Mouse (Mus musculus) lung, postnatal 0 days (tissue): Measurements from ENCODE around the gene Aprt. TPM values are rescaled to one million over a fixed set of nuclear protein-coding genes. Genes with fewer than 3 reads are reported as not detected.

Source experiments
- ATAC-seq: fragments of 200-750 bp; cut with Nextera tagmentation; 2 replicates; pipeline ENCODE4 v1.8.0; 2017; ENCODE audit warnings: moderate library complexity
- DNase-seq: peaks from one replicate; pipeline ENCODE4 v3.0.0-alpha.2; 2016; ENCODE audit warnings: low spot score
- H3K27ac ChIP-seq: fragments of 300-500 bp; sonication (generic); 2 replicates; pipeline ENCODE4 v1.5.1; 2014; ENCODE audit warnings: antibody characterized with exemption, mild to moderate bottlenecking, low read length, mixed read lengths
- H3K27me3 ChIP-seq: fragments of 300-500 bp; sonication (generic); replicated peaks from 2 replicates; pipeline ENCODE4 v1.6.1; 2014; ENCODE audit warnings: low read length, mixed read lengths; ENCODE audit not compliant: insufficient read depth
- H3K36me3 ChIP-seq: fragments of 300-500 bp; sonication (generic); 2 replicates; pipeline ENCODE4 v1.6.1; 2014; ENCODE audit warnings: low read length, mixed read lengths; ENCODE audit not compliant: insufficient read depth
- H3K4me1 ChIP-seq: fragments of 300-500 bp; sonication (generic); 2 replicates; pipeline ENCODE4 v1.6.1; 2014; ENCODE audit warnings: antibody characterized with exemption, low read depth, low read length, mixed read lengths; ENCODE audit not compliant: insufficient read depth
- H3K4me2 ChIP-seq: fragments of 300-500 bp; sonication (generic); replicated peaks from 2 replicates; pipeline ENCODE4 v1.6.1; 2014; ENCODE audit warnings: low read depth, mild to moderate bottlenecking, low read length, moderate library complexity, mixed read lengths
- H3K4me3 ChIP-seq: fragments of 300-500 bp; sonication (generic); 2 replicates; pipeline ENCODE4 v1.5.1; 2014; ENCODE audit warnings: low read depth, low read length
- H3K9ac ChIP-seq: fragments of 300-500 bp; sonication (generic); replicated peaks from 2 replicates; pipeline ENCODE4 v1.6.1; 2014; ENCODE audit warnings: low read depth, mild to moderate bottlenecking
- H3K9me3 ChIP-seq: fragments of 300-500 bp; sonication (generic); 2 replicates; pipeline ENCODE4 v1.6.1; 2016; ENCODE audit warnings: low read length, mixed read lengths
- CTCF ChIP-seq: IDR thresholded peaks from 2 replicates; pipeline ENCODE4 v1.5.1; 2016; ENCODE audit warnings: antibody characterized with exemption, mild to moderate bottlenecking
- EP300 ChIP-seq: IDR thresholded peaks from 2 replicates; pipeline ENCODE4 v1.6.1; 2016; ENCODE audit warnings: antibody characterized with exemption, mild to moderate bottlenecking, control low read depth
- WGBS: fragments of 180-500 bp; shearing (Covaris S2); extraction: QIAGEN DNeasy Blood & Tissue Kit; methylation state at CpG from one replicate; pipeline ENCODE4 v1.1.7; 2014; 5-methylcytosine and 5-hydroxymethylcytosine counted together
- polyA plus RNA-seq: library from polyadenylated mRNA; unstranded; fragments of >200 nt; fragmentation: Nextera tagmentation; extraction: Ambion mirVana; gene quantifications from 2 replicates; pipeline ENCODE4 v1.2.1, GENCODE M21; 2015

Gene Aprt
- polyA plus RNA-seq, 1 experiment from 2014 or later, result 206 TPM

DNA sequence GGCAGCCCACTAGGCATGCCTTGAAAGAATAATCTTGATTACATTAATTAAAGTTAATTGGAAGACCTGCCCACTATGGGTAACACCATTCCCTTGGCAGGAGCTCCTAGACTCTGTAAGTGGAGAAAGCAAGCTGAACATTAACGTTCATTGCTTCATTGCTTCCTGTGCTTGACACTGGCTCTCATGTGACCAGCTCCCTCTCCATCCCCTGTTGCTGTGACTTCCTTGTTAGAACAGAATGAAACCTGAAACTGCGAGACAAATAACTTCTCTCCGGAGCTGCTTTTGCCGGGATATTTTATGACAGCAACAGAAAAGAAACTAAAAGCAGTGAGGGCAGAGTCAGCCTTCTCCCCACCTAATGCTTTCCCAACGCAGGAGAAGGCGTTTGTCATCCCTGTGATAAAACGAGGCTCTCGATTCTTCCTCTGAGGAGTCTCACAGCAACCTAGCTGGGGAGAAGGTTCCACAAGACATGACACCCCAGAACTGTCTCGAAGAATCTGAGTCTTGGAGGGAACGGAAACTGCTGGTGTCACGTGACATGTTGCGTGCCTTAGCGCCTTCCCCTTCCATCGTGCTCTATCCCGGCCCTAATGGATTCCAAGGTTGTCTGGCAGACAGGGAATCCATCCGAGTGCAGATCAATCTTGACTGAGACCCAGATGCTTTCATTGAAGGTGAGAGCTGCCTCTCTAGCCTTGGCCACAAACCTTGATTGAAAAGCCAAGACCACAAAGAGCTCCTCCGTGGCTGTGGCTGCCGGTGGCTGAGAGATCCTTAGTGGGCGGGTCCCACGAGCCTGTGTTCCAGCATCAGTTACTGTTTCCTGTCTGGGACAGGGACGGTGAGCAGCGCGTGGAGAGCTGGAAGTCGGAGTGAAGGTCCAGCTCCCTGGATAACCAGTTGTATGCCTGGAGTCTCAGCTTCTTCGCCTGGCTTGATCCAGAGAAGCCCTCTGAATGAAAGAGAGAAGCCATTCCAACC, 12.1 kb downstream of the Aprt start:
- DNase-seq (peak; percentile 57), ATAC-seq (no peak)
- 70% methylated on average over 25 of the region's 25 CpGs for WGBS
- Histone ChIP-seq H3K27ac (no peak overlapping the region), H3K4me2 (no peak overlapping the region), H3K9me3 (no peaks in the 10 kb centered on the region), H3K9ac (no peak overlapping the region), H3K27me3 (no peaks in the 10 kb centered on the region), H3K4me1 (peaks cover 10% of the 10 kb centered on the region; the same call in 1 of the 2 replicates), H3K4me3 (no peak overlapping the region), H3K36me3 (no peaks in the 10 kb centered on the region)
- TF ChIP-seq EP300 (no peak), CTCF (no peak)

DNA sequence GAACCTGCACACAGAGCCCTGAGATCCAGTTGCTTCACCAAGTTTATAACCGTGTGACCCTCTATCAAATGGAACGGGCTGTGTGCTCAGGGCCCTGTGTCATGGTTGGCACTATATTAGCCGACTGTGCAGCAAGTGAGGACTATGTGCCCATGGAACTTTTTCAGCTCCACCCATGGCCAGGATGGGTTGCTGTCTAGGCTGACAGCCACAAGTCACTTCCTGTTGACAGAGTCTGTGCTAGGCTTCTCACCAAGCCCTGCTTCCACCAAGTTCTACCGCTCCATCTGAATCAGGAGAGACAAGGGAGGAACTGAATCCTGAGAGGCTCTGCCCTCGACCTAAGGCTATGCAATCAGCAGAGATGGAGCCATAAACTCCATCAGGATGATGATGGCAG, 15.5 kb downstream of the Aprt start:
- ATAC-seq, result no peak
- WGBS, result 62% methylated on average over 5 of the region's 5 CpGs

DNA sequence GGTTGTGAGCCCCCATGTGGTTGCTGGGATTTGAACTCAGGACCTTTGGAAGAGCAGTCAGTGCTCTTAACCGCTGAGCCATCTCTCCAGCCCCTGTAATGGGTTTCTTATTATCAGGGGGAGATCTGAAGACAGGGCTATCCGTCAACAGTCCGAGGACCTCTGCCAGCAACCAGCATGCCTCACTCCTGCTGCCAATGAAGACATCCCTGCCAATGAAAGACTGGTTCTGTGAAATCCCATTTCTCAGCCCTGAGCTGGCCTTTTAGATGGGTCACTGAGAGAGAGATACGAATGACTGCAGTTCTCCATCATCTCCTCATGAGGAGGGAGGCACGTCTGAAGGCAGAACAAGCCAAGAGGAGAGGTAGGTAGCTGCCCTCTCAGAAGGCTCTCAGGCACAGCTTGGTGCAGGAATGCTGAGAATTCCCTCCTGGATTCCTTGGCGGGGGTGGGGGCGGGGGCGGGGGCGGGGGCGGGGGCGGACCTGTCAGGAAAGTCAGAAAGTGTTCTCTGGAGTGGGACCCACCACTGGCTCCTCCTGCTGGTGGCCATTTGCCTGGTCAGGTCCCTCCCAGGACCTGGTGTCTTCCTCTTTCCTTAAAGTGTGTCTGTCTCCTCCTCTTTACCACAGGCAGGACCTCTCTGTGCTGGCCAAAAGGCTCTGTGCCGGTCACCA, 17.9 kb downstream of the Aprt start:
- Histone ChIP-seq H3K27me3 (no peaks in the 10 kb centered on the region), H3K9me3 (no peaks in the 10 kb centered on the region), H3K27ac (peak overlapping the region; percentile 27; the same call in 1 of the 2 replicates), H3K4me2 (no peak overlapping the region), H3K9ac (no peak overlapping the region), H3K36me3 (no peaks in the 10 kb centered on the region), H3K4me1 (peaks cover 13% of the 10 kb centered on the region), H3K4me3 (no peak overlapping the region)
- 17% methylated on average over 11 of the region's 12 CpGs for WGBS
- peak; percentile 50 for TF ChIP-seq CTCF
- no peak for TF ChIP-seq EP300
- DNase-seq (peak; percentile 76), ATAC-seq (peak; percentile 77)

More for the DNA sequence above, 15.5 kb downstream of the Aprt start:
- Histone ChIP-seq H3K4me1 (peaks cover 12% of the 10 kb centered on the region), H3K4me2 (no peak overlapping the region), H3K27ac (no peak overlapping the region), H3K36me3 (no peaks in the 10 kb centered on the region), H3K27me3 (no peaks in the 10 kb centered on the region), H3K9me3 (no peaks in the 10 kb centered on the region), H3K9ac (no peak overlapping the region), H3K4me3 (no peak overlapping the region)
- DNase-seq, result peak; percentile 16
- no peak for TF ChIP-seq CTCF
- TF ChIP-seq EP300, result no peak

DNA sequence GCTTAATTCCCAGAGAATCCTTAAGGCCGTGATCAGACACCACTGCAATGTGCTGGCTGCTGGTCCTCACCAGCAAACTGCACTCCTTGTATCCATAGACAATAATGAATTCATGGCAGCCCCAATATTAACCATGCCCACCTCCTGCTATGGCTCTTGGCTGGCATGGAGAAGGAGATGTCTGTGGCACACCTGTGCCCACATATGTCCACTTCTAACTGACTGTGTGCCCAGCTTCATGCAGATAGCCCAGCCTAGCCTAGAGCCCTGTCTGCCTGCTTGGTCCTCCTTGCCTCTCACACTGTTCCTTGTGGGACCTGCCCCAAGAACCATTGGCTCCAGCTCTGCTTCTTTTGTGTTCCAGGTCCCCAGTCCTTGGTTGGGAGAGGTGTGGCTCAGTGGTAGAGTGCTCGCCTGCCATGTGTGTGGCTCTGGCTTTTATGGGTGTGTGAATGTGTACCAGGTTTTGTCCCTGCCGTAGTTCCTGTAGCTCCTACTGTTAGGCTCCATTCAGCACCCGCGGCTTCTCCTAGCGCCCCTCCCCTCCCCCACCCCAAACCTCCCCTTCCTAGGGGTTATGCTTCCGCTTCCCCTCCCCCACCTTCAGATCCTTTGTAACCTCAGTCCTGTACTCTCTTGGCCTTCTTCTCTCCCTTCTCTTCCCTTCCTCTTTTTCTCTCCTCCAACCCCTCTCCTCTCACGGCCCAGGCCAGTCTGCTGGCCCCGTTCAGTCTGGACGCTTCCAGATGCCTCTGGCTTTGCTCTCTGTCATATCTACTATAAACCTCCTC, 19.3 kb downstream of the Aprt start:
- 0 out of 2 replicates have a peak overlapping the region, but pooled peaks have one; percentile 15 for H3K4me2 ChIP-seq
- peak; percentile 22 for DNase-seq
- no peak for ATAC-seq

DNA sequence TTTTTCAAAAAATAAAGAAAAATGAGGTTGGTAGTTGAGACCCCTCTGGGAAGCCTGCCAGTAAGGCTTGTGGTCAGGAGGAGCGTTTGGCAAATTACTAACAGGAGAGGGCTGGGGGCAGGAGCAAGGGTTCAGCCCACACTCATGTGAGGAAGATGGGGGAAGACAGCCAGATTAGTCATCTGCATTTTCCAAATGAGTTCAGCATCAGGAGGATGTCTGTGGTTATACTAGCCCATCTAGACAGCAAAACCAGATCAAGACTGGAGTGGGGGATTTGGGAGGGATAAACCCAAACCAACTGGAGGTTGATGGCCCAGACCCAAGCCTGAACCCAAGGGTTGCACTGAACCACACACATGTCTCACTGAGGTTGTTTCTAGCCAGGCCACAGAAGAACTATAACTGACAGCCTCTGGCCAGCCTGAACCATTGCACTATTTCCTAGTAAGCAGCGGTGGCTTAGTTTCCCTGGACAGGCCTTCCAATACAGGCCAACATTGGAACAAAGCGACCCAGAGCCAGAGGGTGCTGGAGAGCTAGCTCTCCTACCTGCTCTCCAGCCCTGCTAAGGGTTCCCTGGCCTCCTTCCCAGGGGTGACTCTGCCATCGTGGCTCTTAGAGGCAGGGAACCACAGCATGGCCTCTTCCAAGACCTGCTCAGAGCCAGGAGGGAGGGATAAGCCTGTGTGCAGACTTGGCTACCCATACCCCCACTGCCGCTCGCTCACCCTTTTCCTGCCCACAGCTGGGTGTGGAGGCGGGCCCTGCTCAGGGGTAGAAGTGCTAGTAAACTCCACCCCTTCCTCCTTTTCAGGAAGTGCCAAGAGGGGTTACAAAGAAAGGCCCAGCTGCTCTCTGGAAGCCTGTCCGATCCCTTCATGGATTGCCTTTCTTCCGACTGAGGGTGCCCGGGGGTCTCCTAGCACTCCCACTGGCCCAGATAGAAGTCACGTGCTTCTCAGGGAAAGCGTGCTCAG, 20.4 kb downstream of the Aprt start:
- peak; percentile 42 for TF ChIP-seq CTCF
- TF ChIP-seq EP300, result no peak
- DNase-seq (peak; percentile 94), ATAC-seq (peak; percentile 84)
- Histone ChIP-seq H3K9ac (no peak overlapping the region), H3K36me3 (no peaks in the 10 kb centered on the region), H3K27ac (peak overlapping the region; percentile 78), H3K4me2 (peak overlapping the region; percentile 15; the same call in 1 of the 2 replicates), H3K9me3 (no peaks in the 10 kb centered on the region), H3K27me3 (no peaks in the 10 kb centered on the region), H3K4me3 (no peak overlapping the region), H3K4me1 (peaks cover 13% of the 10 kb centered on the region)
- WGBS, result 29% methylated on average over 12 of the region's 12 CpGs

More for the DNA sequence above, 19.3 kb downstream of the Aprt start:
- 48% methylated on average over 10 of the region's 10 CpGs for WGBS
- H3K4me3 ChIP-seq, result no peak overlapping the region
- peak overlapping the region; percentile 78 for H3K27ac ChIP-seq
- TF ChIP-seq CTCF (no peak), EP300 (no peak)
- H3K4me1 ChIP-seq, result peaks cover 13% of the 10 kb centered on the region
- H3K9me3 ChIP-seq, result no peaks in the 10 kb centered on the region
- H3K27me3 ChIP-seq, result no peaks in the 10 kb centered on the region
- no peak overlapping the region for H3K9ac ChIP-seq
- no peaks in the 10 kb centered on the region for H3K36me3 ChIP-seq
